Mouse (Mus musculus): ENCODE data around the gene Ucn.

GRCm38 (mm10) chr5:31181183-31181770 is 42.6 kb upstream of the Ucn start:
- TF ChIP-seq POLR2A (IDR thresholded peaks at IDR 0.05; ENCODE audit: low read depth, low read length) (no peak), CTCF (conservative IDR thresholded peaks at IDR 0.05; ENCODE audit: insufficient read depth, insufficient read length, low read depth, low read length) (no peak)

All from kidney, adult 2 months (tissue).